Mouse (Mus musculus) neutrophil, adult 5-6 weeks (primary cell): ENCODE results near the gene Rnf149. TPM values are rescaled to one million over a fixed set of nuclear protein-coding genes. Genes with fewer than 3 reads are reported as not detected.

Experiments used
- ATAC-seq: fragments of 151-379, 151-347 bp; 2 replicates; pipeline ENCODE4 v1.8.0; 2017; ENCODE audit warnings: mild to moderate bottlenecking, moderate TSS enrichment; ENCODE audit not compliant: insufficient number of reproducible peaks, poor library complexity, low FRiP score, severe bottlenecking; ENCODE audit errors: extremely low read depth
- total RNA-seq: library from RNA; stranded (forward); fragments of 200-1000 nt; gene quantifications from 2 replicates; pipeline ENCODE4 v1.2.3, GENCODE M21; 2017

The Rnf149 gene
- total RNA-seq, 1 experiment from 2014 or later = 497 TPM

DNA sequence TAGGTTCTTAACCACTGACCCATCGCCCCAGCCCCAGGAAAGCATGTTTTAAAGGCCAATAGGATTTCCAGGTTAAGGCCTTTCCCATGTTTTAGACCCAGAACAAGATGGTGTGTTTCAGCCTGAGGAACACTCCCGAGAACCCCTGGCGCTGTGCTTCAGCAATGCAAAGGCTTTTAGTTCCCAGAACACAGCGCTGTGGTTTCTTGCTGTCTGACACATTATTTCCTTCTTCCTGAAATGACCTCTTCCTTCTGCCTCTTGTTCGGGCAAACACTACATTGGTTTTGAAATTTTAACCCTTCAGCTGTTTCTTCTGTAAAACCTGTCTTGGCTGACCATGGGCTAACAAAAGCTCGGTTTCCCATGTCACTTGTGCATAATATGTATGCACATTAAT lies 1.9 kb upstream of the Rnf149 start:
- ATAC-seq = peak; percentile 31; the same call in 1 of the 2 replicates

GRCm38 (mm10) chr1:39578446-39578845 lies 1.2 kb upstream of the Rnf149 start:
- peak; percentile 38 for ATAC-seq

DNA sequence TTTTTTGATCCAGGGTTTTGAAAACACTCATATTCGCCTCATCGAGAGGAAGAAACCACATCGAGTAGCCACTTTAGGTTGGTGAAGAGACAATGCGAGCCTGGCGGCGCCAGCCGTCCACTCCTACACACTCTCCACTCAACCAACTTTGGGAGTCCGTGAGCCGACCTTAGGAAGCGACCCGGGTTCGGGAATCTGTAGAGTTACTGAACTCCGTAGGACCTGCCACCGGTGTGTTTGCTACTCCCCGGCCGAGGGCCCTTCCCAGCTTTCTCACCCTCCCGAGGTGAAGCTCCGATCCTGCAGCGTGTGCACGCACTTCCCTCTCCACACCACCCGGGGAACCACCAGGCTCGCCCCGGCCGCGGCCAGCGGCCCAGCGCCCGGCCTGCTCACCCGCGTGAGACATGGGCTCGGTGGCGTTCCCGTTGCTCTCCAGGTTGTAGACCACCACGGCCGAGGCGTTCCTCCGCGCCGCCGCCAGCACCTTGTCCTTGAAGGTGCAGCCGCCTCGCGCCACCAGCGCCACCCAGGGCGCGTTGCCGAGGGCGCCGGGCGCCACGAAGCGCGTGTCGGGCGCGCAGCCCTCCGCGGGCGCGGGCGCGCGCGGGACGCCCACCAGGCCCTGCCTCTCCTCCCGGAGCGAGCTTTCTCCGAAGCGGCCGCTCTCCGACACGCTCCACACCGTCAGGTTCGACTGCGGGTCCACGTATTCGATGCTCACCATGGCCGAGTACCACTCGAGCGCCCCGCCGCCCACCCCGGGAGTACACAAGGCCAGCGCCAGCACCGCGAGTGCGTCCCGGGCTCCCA lies 568 bp downstream of the Rnf149 start:
- no peak for ATAC-seq

DNA sequence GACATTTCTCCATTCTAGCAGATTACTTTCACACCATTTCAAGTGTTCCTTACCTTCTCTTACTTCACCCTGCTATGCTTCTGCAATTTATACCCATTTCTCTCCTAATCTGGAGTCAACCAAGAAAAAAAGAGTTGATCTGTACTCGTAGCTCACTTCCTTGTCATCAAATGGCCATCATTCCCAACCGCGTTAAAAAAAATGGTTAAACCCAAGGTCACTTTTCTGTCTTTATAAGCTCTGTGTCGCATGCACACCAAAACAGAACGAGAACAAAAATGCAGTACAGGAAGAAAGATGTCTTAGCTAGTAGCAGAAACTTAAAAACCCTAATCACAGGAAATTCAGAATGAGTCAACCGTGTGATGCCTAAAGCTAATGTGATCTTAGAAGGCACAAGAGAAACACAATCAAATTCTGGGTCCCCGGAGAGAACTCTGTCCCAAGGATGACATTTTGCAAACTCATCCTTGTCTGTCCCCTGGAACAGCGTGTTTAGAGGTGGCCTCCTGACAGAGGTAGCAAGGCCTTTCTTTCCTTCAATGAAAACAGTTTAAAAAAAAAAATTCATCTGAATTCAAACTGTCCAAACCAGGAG lies 1.3 kb downstream of the Rnf149 start:
- ATAC-seq = no peak

DNA sequence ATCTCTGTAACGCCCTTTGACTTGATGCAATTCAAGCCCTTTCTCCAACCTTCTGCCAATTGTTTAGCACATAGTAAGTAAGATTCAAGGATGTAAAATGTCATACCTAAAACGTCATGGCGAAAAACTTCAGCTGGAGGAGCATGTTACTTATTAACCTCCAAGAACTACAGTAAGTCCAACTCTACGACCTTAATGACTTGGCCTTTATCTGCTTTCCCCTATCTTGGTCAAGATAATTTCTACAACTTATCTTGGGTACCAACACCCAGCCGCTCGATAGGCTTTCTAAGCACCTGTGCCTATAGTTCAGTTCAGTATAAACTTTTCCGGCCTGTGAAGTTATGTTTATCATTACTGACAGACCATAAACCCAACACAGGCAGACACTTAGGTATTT lies 3.3 kb downstream of the Rnf149 start:
- no peak for ATAC-seq

DNA sequence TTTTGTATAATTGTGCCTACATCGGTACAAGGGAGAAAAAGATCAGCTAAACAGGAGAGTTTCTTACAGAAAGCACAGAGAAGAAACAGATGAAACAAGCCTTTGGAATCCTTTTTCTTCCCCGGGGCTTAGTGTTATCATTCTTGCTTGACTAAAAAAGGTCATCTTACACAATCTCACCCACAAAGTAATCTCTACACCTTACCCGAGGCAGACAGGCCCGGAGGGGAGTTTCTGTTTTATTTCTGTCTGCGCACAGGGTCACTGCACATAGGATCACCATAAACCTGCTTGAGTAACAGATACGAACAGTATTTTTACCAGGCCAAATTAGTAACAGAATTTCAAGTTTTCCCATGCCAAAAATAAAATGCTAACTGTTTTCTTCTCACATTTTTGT lies 5.6 kb downstream of the Rnf149 start:
- ATAC-seq = no peak

GRCm38 (mm10) chr1:39568079-39568478 lies 9.1 kb downstream of the Rnf149 start:
- no peak for ATAC-seq

DNA sequence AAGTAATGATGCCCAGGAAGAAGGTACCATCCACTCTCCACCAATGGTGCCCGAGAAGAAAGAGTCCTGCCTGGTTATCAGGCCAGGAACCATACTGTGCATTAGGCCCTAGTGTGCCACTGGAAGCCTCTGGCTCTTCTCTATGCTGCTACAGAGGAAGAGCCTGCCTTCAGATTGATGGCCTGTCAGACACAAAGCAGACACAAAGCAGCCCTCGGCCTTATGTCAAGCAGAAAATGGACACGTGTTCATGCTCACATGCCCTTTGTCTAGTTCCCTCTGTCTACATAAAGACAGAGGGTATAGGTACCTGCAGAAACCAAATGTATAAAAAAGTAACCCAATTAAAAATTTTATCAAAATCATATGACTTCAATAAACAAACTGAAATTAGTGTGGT lies 12.6 kb downstream of the Rnf149 start:
- ATAC-seq = no peak

GRCm38 (mm10) chr1:39563161-39563560 lies 14.0 kb downstream of the Rnf149 start:
- ATAC-seq = no peak

DNA sequence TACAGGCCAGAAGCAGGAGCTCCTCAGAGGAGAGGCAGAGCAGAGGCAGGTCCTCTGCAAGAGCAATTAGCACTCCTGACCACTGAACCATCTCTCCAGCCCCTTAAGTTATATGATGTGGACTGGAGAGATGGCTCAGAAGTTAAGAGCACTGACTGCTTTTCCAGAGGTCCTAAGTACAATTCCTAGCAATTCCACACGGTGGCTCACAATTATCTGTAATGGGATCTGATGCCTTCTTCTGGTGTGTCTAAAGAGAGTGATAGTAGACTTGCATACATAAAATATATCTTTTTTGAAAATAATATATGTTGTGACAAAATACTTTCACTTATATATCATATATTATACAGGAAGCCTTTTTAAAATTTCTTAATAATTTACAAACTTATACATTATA lies 15.3 kb downstream of the Rnf149 start:
- ATAC-seq = no peak

GRCm38 (mm10) chr1:39559009-39559408 lies 18.2 kb downstream of the Rnf149 start:
- no peak for ATAC-seq

DNA sequence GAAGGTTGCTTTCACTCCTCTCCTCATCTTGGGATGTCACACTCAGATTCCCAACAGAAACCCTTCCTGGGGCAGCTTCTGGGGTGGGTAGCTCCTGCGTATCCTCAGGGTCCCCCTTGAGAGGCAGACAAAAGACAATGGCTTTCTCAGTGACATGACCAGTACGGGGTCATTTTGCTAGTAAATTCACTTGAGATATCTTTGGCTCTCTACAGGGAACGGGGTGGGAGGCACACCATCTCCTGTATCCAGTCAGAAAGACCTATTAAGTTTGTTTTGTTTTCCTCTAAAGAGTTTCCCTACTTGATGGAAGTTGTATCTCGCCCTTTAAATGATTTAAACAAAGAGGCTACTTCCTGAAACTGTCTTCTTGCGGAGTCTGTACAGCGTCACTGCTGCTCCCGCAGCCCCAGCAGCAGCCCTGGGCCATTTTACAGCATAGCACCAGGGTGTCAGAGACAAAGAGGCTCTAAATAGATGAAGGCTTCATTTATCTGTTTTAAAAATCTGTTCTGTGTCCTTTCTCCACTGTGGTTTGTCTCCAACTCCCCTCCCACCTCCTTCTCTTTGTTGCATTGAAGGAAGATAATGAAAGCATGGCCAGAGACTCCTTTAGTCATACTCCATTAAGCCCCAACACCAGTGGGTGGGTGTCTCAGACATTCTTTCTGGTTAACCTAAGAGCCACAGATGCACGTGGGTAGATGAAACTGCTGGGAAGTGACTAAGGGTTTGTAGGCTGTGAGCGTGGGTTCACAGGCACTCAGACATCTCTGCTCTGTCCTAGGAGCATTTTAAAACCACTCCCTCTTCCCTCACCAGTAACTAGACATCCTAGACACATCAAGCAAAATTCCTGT lies 21.4 kb downstream of the Rnf149 start:
- ATAC-seq = no peak

- no peak for ATAC-seq
Observed at GRCm38 (mm10) chr1:39549831-39550230, 27.4 kb downstream of the Rnf149 start.

DNA sequence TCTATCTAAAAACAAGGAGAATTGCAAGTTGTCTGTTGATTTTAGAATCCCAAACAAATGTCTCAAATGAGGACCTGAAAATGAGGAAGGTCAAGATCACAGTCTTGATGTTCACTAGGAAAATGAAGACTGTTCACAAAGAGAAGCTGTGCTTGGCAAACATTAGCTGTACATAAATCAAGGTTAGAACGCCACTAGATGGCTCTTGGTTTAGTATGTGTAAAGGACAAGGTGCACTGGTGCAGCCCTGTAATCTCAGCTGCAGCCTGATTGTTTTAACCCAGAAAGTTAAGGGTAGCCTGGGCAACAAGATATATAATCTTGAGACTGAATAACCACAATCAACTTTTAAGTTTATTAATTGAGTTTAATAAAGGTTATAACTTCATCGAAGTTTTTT lies 30.0 kb downstream of the Rnf149 start:
- ATAC-seq = no peak

- ATAC-seq = no peak
Observed at GRCm38 (mm10) chr1:39546160-39546866, 30.9 kb downstream of the Rnf149 start.

DNA sequence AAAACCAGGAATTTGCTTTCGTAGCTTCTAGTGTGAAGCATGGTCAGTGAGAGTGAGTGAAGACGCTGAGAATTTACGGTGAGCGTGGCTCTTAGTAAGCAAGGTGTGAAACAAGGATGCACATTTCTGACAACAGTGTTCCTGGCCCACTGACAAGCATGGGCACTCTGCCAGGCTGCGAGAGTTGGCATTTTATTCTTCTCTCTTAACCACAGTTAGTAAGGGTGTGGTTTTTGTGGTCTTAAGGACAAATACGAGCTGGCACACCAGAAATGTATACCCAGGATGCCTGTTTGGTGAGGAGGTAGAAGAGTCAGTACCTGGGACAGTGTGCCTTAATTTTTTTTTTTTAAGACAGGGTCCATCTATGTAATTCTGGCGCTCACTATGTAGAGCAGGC lies 31.6 kb downstream of the Rnf149 start:
- no peak for ATAC-seq

GRCm38 (mm10) chr1:39540592-39540991 lies 36.6 kb downstream of the Rnf149 start:
- ATAC-seq = no peak

DNA sequence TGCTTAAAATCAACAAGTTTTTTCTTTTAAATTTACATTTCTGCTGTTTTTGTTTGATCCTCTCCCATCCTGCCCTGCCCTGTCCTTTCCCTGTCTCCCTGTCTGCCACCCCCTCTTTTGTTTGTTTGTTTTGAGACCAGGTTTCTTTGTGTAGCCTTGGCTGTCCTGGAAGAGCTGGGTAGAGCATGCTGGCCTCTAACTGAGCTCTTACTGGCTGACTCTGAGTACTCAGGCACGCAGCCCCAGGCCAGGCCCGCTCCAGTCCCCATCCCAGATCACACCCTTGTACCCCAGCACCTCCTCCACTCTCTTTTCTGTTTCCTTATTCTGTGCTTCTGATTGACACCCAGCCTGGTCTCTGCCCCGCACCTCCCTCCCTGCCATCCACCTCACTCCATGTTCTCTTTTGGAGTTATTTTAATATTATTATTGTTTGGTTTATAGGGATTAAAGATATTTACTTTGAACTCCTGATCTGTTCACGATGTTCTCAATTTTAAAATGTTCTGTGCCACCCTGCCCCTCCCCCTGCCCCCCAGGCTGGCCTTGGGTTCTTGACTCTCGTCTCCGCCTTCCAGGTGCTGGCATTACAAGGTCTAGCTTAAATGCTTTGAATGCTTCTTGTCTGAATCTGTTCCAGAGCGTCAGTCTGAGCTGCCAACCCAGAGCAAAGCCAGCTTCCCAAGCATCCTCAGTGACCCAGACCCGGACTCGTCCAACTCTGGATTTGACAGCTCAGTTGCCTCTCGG lies 39.4 kb downstream of the Rnf149 start:
- no peak for ATAC-seq

DNA sequence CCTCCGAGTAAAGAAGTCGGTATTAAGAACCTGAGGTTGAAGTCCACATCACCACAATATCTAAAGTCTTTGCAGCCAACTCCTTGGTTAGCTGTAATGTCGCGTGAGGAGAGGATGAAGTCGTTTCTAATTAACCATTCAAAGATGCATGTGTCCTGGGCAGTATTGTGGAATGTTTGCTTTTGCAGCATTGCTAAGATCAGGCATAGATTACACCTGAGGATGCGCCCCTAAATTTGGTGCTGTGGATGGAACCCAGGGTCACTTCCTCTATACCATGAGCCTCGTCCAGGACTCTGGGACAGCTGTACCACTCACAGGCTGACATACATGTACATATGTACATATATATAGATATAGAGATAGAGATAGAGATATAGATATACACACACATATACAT lies 40.5 kb downstream of the Rnf149 start:
- ATAC-seq = no peak
